Mouse (Mus musculus): ENCODE results near the gene D430041D05Rik. TPM values are rescaled to one million over a fixed set of nuclear protein-coding genes. Genes with fewer than 3 reads are reported as not detected.
A peak's percentile ranks its signal among the peaks of the same experiment; 100 is the strongest.

The D430041D05Rik gene
- polyA plus RNA-seq, 1 experiment from 2014 or later, result 11.8 TPM

DNA sequence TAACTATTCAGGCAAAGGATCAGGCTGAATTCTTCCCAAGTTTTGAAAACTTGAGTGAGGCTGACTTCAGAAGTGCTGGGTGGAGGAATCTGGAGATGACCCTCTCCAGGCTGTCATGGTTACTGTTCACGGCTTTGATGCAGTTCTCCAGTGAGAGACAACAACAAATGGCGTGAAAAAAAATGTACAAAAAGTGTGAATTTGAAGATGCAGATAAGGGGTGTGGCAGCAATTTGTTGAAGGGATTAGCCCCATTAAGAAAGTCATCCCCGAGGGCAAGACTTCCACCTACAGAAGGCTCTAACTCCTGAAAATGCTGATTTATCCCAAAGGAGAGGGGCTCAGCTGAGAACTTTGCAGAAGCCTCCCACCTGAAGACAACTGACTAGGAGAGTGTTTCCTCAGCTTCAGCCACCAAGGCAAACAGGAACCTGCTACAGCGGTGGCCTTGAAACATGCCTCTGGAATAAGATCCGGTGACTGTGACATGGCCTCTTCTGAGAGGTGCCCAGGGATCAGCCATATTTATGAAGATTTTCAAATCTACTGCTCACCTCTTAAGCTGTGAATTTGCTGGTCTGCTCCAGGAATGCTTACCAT is 227.5 kb downstream of the D430041D05Rik start:
- no peak overlapping the region for H3K4me3 ChIP-seq
- WGBS, result 79% methylated on average over 5 of the region's 5 CpGs
- no peaks in the 10 kb centered on the region for H3K27me3 ChIP-seq
- no peak overlapping the region for H3K9ac ChIP-seq (replicated peaks)
- no peaks in the 10 kb centered on the region for H3K9me3 ChIP-seq
- H3K36me3 ChIP-seq, result no peaks in the 10 kb centered on the region
- no peak overlapping the region for H3K27ac ChIP-seq (replicated peaks)
- ATAC-seq (replicated peaks), result no peak
- H3K4me2 ChIP-seq (replicated peaks), result no peak overlapping the region
- no peaks in the 10 kb centered on the region for H3K4me1 ChIP-seq

DNA sequence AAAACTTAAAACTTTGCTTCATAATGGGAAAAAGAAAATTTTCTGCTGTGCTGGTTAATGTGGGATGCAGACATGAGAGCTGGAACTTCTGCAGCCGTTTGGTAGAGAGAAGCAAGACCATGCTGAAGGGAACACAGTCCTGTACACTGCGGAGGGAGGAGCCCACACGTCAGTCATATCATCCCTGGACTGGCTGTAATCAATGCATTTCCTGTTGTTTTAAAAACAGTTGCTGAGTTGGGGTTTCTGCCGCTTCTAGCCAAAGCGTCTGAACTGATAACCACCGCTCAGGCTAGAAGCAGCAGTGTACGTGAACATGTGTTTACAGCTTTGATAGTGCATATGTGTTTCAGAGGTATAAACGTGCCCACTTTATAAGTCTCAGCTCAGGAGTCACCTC is 231.2 kb downstream of the D430041D05Rik start:
- ATAC-seq (replicated peaks), result no peak
- Histone ChIP-seq H3K9ac (replicated peaks) (no peak overlapping the region), H3K4me2 (replicated peaks) (no peak overlapping the region), H3K4me3 (no peak overlapping the region), H3K27ac (replicated peaks) (no peak overlapping the region), H3K36me3 (no peaks in the 10 kb centered on the region), H3K27me3 (no peaks in the 10 kb centered on the region), H3K9me3 (no peaks in the 10 kb centered on the region), H3K4me1 (peaks cover 16% of the 10 kb centered on the region)
- WGBS, result 88% methylated on average over 8 of the region's 8 CpGs

DNA sequence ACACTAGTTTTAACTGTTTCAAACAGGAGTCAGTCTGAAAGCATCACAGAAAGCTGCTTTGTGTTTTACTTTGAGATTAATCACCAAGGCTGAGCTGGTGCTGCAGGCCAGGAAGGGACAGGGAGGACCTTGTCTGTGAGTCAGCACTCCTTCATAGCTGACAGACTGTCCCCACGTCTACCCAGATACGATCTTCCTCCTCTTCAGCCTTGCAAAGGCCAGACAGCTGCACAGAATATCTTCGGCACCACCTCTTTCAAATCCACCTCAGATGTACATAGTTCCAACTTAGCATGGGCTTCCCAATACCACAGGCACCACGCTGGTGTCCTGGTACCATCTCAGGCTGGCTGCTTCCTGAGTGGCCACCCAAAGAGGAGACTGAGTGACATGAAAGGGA is 232.6 kb downstream of the D430041D05Rik start:
- Histone ChIP-seq H3K4me1 (peaks cover 16% of the 10 kb centered on the region), H3K27me3 (no peaks in the 10 kb centered on the region), H3K9ac (replicated peaks) (no peak overlapping the region), H3K4me2 (replicated peaks) (no peak overlapping the region), H3K36me3 (no peaks in the 10 kb centered on the region), H3K27ac (replicated peaks) (no peak overlapping the region), H3K9me3 (no peaks in the 10 kb centered on the region), H3K4me3 (no peak overlapping the region)
- 89% methylated on average over 4 of the region's 4 CpGs for WGBS
- no peak for ATAC-seq (replicated peaks)

GRCm38 (mm10) chr2:104176979-104177704 is 233.7 kb downstream of the D430041D05Rik start:
- no peak overlapping the region for H3K9ac ChIP-seq (replicated peaks)
- no peak overlapping the region for H3K4me3 ChIP-seq
- no peaks in the 10 kb centered on the region for H3K36me3 ChIP-seq
- no peak overlapping the region for H3K4me2 ChIP-seq (replicated peaks)
- peak overlapping the region; percentile 46 for H3K27ac ChIP-seq (replicated peaks)
- no peaks in the 10 kb centered on the region for H3K27me3 ChIP-seq
- WGBS, result 58% methylated on average over 13 of the region's 13 CpGs
- peak; percentile 77 for ATAC-seq (replicated peaks)
- H3K9me3 ChIP-seq, result no peaks in the 10 kb centered on the region
- H3K4me1 ChIP-seq, result peaks cover 16% of the 10 kb centered on the region

- Histone ChIP-seq H3K36me3 (no peaks in the 10 kb centered on the region), H3K4me2 (replicated peaks) (no peak overlapping the region), H3K9me3 (no peaks in the 10 kb centered on the region), H3K4me3 (no peak overlapping the region), H3K27me3 (no peaks in the 10 kb centered on the region), H3K4me1 (peaks cover 16% of the 10 kb centered on the region), H3K27ac (replicated peaks) (peak overlapping the region; percentile 46), H3K9ac (replicated peaks) (no peak overlapping the region)
- ATAC-seq (replicated peaks), result no peak
- WGBS, result 42% methylated on average over 17 of the region's 17 CpGs
These were observed 234.4 kb downstream of the D430041D05Rik start for GRCm38 (mm10) chr2:104176166-104176978.

GRCm38 (mm10) chr2:104175476-104176165 is 235.2 kb downstream of the D430041D05Rik start:
- Histone ChIP-seq H3K4me3 (no peak overlapping the region), H3K36me3 (no peaks in the 10 kb centered on the region), H3K4me1 (peaks cover 16% of the 10 kb centered on the region), H3K27ac (replicated peaks) (no peak overlapping the region), H3K9me3 (no peaks in the 10 kb centered on the region), H3K9ac (replicated peaks) (no peak overlapping the region), H3K4me2 (replicated peaks) (no peak overlapping the region), H3K27me3 (no peaks in the 10 kb centered on the region)
- ATAC-seq (replicated peaks), result no peak
- 82% methylated on average over 9 of the region's 9 CpGs for WGBS

DNA sequence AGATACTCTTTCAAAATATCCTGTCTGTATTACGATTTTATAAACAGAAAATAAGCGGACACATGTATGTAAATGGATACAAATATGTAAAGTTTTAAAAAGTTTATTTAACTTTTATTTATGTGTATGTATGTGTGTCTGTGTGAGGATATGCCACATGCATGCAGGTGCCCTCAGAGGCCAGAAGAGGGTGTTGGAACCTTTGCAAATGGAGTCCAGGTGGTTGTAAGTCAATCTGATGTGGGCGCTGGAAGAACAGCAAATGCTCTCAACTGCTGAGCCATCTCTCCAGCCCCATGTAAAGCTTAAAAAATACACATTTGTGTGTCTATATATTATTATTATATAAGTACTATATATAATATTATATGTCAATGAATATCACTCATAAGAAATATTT is 237.4 kb downstream of the D430041D05Rik start:
- no peak overlapping the region for H3K4me3 ChIP-seq
- H3K27me3 ChIP-seq, result no peaks in the 10 kb centered on the region
- ATAC-seq (replicated peaks), result no peak
- H3K27ac ChIP-seq (replicated peaks), result no peak overlapping the region
- no peak overlapping the region for H3K4me2 ChIP-seq (replicated peaks)
- H3K9ac ChIP-seq (replicated peaks), result no peak overlapping the region
- H3K4me1 ChIP-seq, result peaks cover 21% of the 10 kb centered on the region
- no peaks in the 10 kb centered on the region for H3K9me3 ChIP-seq
- H3K36me3 ChIP-seq, result no peaks in the 10 kb centered on the region
- WGBS, result 98% methylated on average over 3 of the region's 3 CpGs

- H3K9me3 ChIP-seq, result no peaks in the 10 kb centered on the region
- WGBS, result 79% methylated on average over 11 of the region's 11 CpGs
- no peak overlapping the region for H3K4me2 ChIP-seq (replicated peaks)
- no peak overlapping the region for H3K9ac ChIP-seq (replicated peaks)
- peaks cover 27% of the 10 kb centered on the region for H3K4me1 ChIP-seq
- H3K36me3 ChIP-seq, result no peaks in the 10 kb centered on the region
- ATAC-seq (replicated peaks), result no peak
- no peak overlapping the region for H3K4me3 ChIP-seq
- H3K27me3 ChIP-seq, result no peaks in the 10 kb centered on the region
- no peak overlapping the region for H3K27ac ChIP-seq (replicated peaks)
These were observed 238.0 kb downstream of the D430041D05Rik start for GRCm38 (mm10) chr2:104172695-104173348.

DNA sequence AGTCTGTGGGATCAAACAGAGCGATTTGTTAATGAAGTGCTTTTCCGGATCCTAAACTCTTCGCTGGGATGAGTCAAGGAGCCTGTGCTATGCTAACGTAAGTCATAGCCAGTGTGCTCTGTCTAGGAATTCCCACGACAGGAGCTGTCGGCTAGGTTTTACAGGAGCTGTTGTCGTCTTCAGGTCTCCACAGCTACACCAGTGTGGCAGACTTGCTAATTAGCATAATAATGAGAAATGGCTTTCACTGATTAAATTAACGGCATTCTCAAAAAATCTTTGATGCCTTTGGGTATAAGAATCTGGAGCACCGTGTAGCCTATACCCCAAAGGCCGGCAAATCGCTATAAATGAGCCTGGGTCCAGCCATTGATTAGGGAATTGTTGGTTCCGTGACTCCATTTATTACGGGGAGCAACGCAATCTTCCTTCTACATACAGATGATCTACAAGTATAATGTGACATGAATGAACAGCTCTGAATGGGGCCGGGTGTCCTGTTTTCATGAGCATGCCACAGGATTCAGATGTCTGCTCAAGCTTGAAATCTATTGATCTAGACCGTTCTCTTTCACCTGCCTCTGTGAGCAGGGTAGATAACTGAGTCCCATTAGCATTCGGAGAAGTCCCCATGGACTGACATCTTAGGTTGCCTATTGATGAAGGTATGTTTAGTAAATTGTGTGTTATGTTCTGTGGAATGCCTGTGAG is 242.5 kb downstream of the D430041D05Rik start:
- WGBS, result 22% methylated on average over 17 of the region's 17 CpGs

GRCm38 (mm10) chr2:104167765-104168164 is 243.0 kb downstream of the D430041D05Rik start:
- Histone ChIP-seq H3K4me3 (no peak overlapping the region), H3K27me3 (no peaks in the 10 kb centered on the region), H3K4me1 (peaks cover 14% of the 10 kb centered on the region), H3K36me3 (peaks cover 6% of the 10 kb centered on the region; the same call in 1 of the 2 replicates), H3K9me3 (no peaks in the 10 kb centered on the region), H3K27ac (replicated peaks) (no peak overlapping the region), H3K9ac (replicated peaks) (no peak overlapping the region), H3K4me2 (replicated peaks) (no peak overlapping the region)
- ATAC-seq (replicated peaks), result peak; percentile 50
- 88% methylated on average over 23 of the region's 23 CpGs for WGBS

More for the DNA sequence above, 242.5 kb downstream of the D430041D05Rik start:
- Histone ChIP-seq H3K4me1 (peaks cover 14% of the 10 kb centered on the region), H3K4me3 (0 out of 2 replicates have a peak overlapping the region, but pooled peaks have one; percentile 5), H3K27me3 (no peaks in the 10 kb centered on the region), H3K36me3 (peaks cover 2% of the 10 kb centered on the region; the same call in 1 of the 2 replicates), H3K9me3 (no peaks in the 10 kb centered on the region), H3K27ac (replicated peaks) (no peak overlapping the region), H3K9ac (replicated peaks) (no peak overlapping the region), H3K4me2 (replicated peaks) (no peak overlapping the region)
- ATAC-seq (replicated peaks), result peak; percentile 83

- H3K9me3 ChIP-seq, result no peaks in the 10 kb centered on the region
- WGBS, result 87% methylated on average over 2 of the region's 2 CpGs
- no peak overlapping the region for H3K9ac ChIP-seq (replicated peaks)
- H3K27ac ChIP-seq (replicated peaks), result no peak overlapping the region
- H3K36me3 ChIP-seq, result peaks cover 7% of the 10 kb centered on the region; the same call in 1 of the 2 replicates
- no peak for ATAC-seq (replicated peaks)
- H3K4me3 ChIP-seq, result no peak overlapping the region
- H3K27me3 ChIP-seq, result no peaks in the 10 kb centered on the region
- H3K4me1 ChIP-seq, result peaks cover 14% of the 10 kb centered on the region
- H3K4me2 ChIP-seq (replicated peaks), result no peak overlapping the region
These were observed 245.2 kb downstream of the D430041D05Rik start for GRCm38 (mm10) chr2:104165631-104166030.

Measured in forebrain, embryonic 15.5 days (tissue).